Mouse (Mus musculus) cortical plate, adult 2 months (tissue): ENCODE measurements around the gene Rassf4.

ENCODE experiments used
- CTCF ChIP-seq: fragments of 200-500 bp; IDR thresholded peaks from 2 replicates; pipeline ENCODE4 v1.5.1; 2011; ENCODE audit warnings: mild to moderate bottlenecking, control low read depth, low read length; ENCODE audit not compliant: insufficient read depth; ENCODE audit errors: extremely low read depth
- POLR2A ChIP-seq: fragments of 200-500 bp; IDR thresholded peaks from 2 replicates; pipeline ENCODE4 v1.6.1; 2011; ENCODE audit warnings: mild to moderate bottlenecking, low read length, control low read depth; ENCODE audit not compliant: insufficient read depth; ENCODE audit errors: extremely low read depth

GRCm38 (mm10) chr6:116671768-116672167 lies 2.0 kb downstream of the Rassf4 start:
- TF ChIP-seq POLR2A = no peak
- TF ChIP-seq CTCF = no peak
